Mouse (Mus musculus) heart, postnatal 0 days (tissue): Measurements from ENCODE around the gene Rag2.

Experiments used
- CTCF ChIP-seq: IDR thresholded peaks from 2 replicates; pipeline ENCODE4 v1.5.1; 2016; ENCODE audit warnings: antibody characterized with exemption, control low read depth, low read depth
- EP300 ChIP-seq: IDR thresholded peaks from 2 replicates; pipeline ENCODE4 v1.6.1; 2016; ENCODE audit warnings: antibody characterized with exemption, low read depth

DNA sequence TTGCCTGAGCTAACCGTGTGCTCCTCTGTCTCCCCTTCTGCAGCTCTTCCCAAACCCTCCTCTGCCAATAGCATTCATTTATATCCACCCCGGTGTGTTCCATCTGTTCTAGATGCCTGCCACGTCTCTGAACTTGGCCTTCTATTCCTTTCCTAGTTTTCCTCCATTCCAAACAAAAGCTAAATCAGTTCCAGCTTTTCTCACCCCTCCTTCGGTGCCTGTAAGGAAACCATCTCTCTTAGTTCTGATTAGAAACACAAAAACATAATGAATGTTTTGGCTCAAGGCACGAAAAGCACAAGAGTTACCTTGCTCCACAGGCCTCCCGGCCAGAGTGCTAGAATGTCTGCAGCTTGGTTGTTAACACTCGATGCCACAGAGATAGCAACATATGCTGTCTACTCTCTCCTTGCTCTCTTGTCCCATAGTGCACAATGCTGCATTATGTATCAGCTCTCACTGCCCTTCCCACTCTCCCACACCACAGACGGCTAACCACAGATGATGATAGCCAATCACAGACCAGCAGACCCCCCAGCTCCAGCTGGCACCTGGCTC is 24.7 kb downstream of the Rag2 start, which contains the start of the genes Rag1 and B230118H07Rik:
- no peak for TF ChIP-seq CTCF
- no peak for TF ChIP-seq EP300
